Mouse (Mus musculus) midbrain, embryonic 13.5 days (tissue): Measurements from ENCODE around the gene Gm49368. TPM values are rescaled to one million over a fixed set of nuclear protein-coding genes. Genes with fewer than 3 reads are reported as not detected.

Source experiments
- ATAC-seq: fragments of 200-750 bp; cut with Nextera tagmentation; 2 replicates; pipeline ENCODE4 v1.8.0; 2017; ENCODE audit warnings: mild to moderate bottlenecking, moderate TSS enrichment, moderate library complexity
- H3K27ac ChIP-seq: fragments of 300-500 bp; sonication (generic); 2 replicates; pipeline ENCODE4 v1.5.1; 2015; ENCODE audit warnings: inconsistent platforms, mild to moderate bottlenecking, moderate library complexity
- H3K27me3 ChIP-seq: fragments of 300-500 bp; sonication (generic); 2 replicates; pipeline ENCODE4 v1.6.1; 2015; ENCODE audit warnings: mild to moderate bottlenecking, inconsistent platforms
- H3K36me3 ChIP-seq: fragments of 300-500 bp; sonication (generic); 2 replicates; pipeline ENCODE4 v1.6.1; 2015; ENCODE audit warnings: mild to moderate bottlenecking, inconsistent platforms
- H3K4me1 ChIP-seq: fragments of 300-500 bp; sonication (generic); replicated peaks from 2 replicates; pipeline ENCODE4 v1.6.1; 2015; ENCODE audit warnings: inconsistent platforms
- H3K4me2 ChIP-seq: fragments of 300-500 bp; sonication (generic); replicated peaks from 2 replicates; pipeline ENCODE4 v1.6.1; 2015; ENCODE audit warnings: moderate library complexity, mild to moderate bottlenecking, inconsistent platforms
- H3K4me3 ChIP-seq: fragments of 300-500 bp; sonication (generic); replicated peaks from 2 replicates; pipeline ENCODE4 v1.5.1; 2015; ENCODE audit warnings: mild to moderate bottlenecking, inconsistent platforms
- H3K9ac ChIP-seq: fragments of 300-500 bp; sonication (generic); replicated peaks from 2 replicates; pipeline ENCODE4 v1.6.1; 2015; ENCODE audit warnings: mild to moderate bottlenecking, inconsistent platforms
- H3K9me3 ChIP-seq: fragments of 300-500 bp; sonication (generic); 2 replicates; pipeline ENCODE4 v1.6.1; 2016; ENCODE audit warnings: mild to moderate bottlenecking, inconsistent platforms
- WGBS: fragments of 180-500 bp; shearing (Covaris S2); methylation state at CpG from one replicate; pipeline ENCODE4 v1.1.7; 2015; 5-methylcytosine and 5-hydroxymethylcytosine counted together
- polyA plus RNA-seq: library from polyadenylated mRNA; unstranded; fragments of >200 nt; fragmentation: Nextera tagmentation; extraction: Ambion mirVana; gene quantifications from 2 replicates; pipeline ENCODE4 v1.2.1, GENCODE M21; 2015

Gm49368 gene
- polyA plus RNA-seq, 1 experiment from 2014 or later, result not detected

DNA sequence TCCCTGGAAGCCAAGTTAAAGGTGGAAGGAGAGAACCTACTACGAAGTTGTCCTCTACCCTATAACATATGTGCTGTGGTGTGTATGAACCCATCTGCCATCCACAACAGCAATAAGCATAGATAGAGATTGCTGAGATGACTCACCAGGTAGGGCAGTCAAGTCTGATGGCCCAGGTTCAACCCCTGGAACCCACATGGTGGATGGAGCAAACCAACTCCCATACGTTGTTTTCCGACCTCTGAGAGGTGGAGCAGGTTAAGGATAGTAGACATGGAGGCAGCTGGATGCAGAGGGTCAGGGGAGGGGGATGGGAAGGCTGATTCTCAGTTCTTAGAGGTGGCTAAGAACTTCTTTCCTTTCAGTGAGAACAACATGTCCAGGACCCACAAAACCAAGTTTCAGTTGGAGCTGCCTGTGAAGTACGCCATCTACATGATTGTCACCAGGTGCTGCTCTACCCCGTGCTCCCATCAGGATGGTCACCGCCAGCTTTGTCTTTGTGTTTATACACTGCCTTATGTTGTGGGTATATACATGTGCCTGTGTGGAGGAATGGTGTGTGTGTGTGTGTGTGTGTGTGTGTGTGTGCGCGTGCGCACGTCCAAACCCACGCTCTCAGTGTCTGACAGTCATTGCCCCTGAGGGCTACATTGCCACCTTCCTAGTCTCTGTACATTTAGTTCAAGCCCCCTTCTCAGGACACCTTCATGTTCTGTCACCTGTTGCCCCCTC, 52.1 kb downstream of the Gm49368 start:
- H3K9ac ChIP-seq, result no peak overlapping the region
- no peak for ATAC-seq
- H3K4me2 ChIP-seq, result no peak overlapping the region
- 94% methylated on average over 11 of the region's 11 CpGs for WGBS
- H3K36me3 ChIP-seq, result no peaks in the 10 kb centered on the region
- H3K9me3 ChIP-seq, result no peaks in the 10 kb centered on the region
- no peak overlapping the region for H3K27ac ChIP-seq
- H3K4me1 ChIP-seq, result no peaks in the 10 kb centered on the region
- no peaks in the 10 kb centered on the region for H3K27me3 ChIP-seq
- H3K4me3 ChIP-seq, result no peak overlapping the region

DNA sequence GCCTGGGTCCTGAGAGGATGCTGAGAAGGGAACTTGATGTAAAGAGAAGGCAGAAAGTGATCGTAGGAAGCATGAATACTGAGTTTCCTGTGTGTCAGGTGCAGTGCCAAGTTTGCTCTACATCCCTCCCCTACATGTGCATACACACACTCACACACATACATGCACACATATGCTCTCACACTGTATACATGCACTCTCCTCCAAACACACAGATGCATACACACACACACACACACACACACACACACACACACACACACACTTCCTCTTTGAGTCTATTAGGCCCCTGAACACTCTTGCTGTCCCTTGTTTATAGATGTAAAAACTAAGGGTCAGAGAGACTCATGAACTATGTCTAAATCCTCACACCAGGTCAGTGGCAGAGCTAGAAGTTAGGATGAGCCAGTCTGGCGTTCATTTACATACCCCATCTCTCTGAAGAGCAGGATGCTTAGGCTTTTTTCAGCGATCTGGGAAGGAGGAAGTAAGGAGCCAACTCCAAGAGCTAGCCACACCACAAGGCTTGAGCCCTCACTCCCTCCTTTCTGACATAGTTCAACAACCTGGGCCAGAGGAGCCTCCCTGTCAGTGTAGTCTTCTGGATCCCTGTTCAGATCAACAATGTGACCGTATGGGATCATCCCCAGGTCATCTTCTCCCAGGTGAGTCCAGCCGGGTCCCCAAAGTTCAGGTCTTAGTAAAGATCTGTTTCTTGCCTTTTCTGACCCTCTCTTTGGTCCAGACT, 52.9 kb downstream of the Gm49368 start:
- 79% methylated on average over 5 of the region's 5 CpGs for WGBS
- Histone ChIP-seq H3K4me1 (no peaks in the 10 kb centered on the region), H3K36me3 (no peaks in the 10 kb centered on the region), H3K9me3 (no peaks in the 10 kb centered on the region), H3K4me3 (no peak overlapping the region), H3K9ac (no peak overlapping the region), H3K27ac (no peak overlapping the region), H3K27me3 (no peaks in the 10 kb centered on the region), H3K4me2 (no peak overlapping the region)
- ATAC-seq, result no peak

DNA sequence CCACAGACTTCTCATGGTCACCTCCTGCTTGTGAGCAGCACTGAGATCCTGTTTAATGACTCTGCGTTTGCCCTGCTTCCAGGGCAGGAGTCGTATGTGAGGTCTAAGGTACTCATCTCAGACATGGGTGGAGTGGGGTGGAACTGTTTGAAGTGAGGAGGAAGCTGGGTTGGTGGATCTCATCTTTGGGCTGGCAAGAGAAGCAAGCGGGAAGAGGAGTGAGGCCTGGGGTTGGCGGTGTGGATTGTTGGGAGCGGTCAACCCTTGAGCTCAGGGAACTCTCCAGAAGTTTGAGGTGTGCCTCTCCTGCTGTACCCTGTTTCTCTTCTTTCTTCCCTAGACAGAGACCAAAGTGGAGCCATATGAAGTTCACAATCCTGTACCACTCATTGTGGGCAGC, 53.9 kb downstream of the Gm49368 start:
- no peaks in the 10 kb centered on the region for H3K36me3 ChIP-seq
- no peak overlapping the region for H3K27ac ChIP-seq
- H3K27me3 ChIP-seq, result no peaks in the 10 kb centered on the region
- no peak overlapping the region for H3K9ac ChIP-seq
- ATAC-seq, result no peak
- no peak overlapping the region for H3K4me3 ChIP-seq
- WGBS, result 93% methylated on average over 5 of the region's 5 CpGs
- no peaks in the 10 kb centered on the region for H3K4me1 ChIP-seq
- H3K4me2 ChIP-seq, result no peak overlapping the region
- no peaks in the 10 kb centered on the region for H3K9me3 ChIP-seq

DNA sequence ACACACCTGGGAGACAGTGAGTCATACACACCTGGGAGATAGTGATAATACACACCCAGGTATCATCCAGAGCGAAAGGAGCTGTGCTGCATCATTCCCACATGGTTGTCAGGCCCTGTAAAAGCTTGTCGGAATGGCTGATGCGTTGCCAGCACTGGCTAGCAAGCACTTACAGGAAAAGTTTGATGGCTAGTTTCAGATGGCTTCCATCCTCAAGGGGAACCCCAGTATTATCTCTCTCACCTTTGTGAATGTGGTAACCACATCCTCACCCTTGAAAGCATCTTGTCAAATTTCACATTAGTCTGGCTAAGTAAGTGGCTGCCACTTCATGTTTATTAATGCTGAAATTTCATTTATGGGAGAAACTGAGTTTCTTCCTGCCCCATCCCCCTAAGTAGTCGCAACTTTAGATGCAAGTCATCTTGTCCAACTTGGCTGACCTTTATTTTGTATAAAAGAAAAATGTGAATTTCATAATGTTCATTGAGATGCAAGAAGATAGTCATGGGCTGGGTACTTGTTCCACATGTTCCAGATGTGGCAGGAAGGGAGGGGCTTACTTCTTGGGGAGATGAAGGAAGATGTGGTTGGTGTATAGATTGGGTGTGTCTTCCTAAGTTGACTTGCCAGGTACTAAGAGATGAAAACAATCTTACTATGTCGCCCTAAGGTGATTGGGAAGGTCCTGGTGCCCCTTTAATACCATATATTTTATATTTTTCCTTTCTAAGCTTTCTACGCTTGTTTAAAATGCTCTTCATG, 57.4 kb downstream of the Gm49368 start:
- 86% methylated on average over 6 of the region's 6 CpGs for WGBS

DNA sequence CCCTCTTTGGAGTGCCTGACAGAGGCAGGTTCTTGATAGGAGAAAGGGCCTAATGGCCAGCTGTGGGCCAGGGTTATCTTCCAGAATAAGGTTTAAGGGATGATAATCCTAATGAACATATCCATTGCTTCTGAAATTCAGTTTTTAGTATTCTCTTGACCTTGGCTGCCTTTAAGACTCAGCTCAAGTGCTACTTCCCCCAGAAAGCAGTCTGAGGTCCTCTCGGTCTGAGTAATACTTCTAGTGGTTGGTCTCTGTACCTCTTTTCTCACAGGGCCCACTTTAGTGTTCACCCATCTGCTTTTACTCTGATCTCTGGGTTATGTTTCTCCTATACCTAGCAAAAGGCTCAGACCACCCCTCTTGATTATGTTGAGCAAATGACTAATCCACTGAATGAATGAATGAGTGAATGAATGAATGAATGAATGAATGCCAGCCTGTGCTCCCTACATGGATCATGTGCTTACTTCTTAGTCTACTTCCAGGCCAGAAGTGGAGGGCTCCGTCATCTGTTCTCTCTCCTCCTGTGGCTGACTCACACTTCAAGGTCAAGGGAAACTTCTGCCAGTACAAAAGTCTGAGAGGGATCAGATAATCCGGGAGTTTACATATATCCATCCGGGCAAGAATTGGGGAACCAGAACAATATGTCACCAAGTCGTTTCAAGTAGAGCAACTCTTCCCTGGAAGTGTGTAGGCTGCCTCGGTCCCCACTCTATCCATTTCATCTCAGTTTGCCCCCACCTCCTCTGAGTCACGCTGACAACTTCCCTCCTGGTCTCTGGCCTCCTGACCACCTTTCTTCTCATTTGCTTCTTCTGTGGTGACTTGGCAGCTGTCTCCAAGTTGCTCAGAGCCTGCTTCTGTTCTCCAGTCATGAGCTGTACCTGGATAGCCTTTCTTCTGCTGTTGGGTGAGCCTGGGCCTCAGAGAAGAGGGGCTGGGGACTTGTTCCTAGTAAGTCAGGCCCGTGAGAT, 66.5 kb downstream of the Gm49368 start, which contains the start of gene Itgax:
Itgax (plus strand) TSS at position 807 of the 980 bp plus-strand sequence.
- H3K27me3 ChIP-seq, result no peaks in the 10 kb centered on the region
- no peaks in the 10 kb centered on the region for H3K4me1 ChIP-seq
- ATAC-seq, result no peak
- no peak within 1 kb of the TSS for H3K9ac ChIP-seq
- WGBS, result 85% methylated on average over 8 of the region's 8 CpGs
- H3K4me3 ChIP-seq, result no peak within 1 kb of the TSS
- no peak within 1 kb of the TSS for H3K4me2 ChIP-seq
- no peak within 1 kb of the TSS for H3K27ac ChIP-seq
- no peaks in the 10 kb centered on the region for H3K36me3 ChIP-seq
- H3K9me3 ChIP-seq, result no peaks in the 10 kb centered on the region

More for the DNA sequence above, 57.4 kb downstream of the Gm49368 start:
- H3K36me3 ChIP-seq, result no peaks in the 10 kb centered on the region
- no peaks in the 10 kb centered on the region for H3K9me3 ChIP-seq
- H3K9ac ChIP-seq, result no peak overlapping the region
- no peaks in the 10 kb centered on the region for H3K27me3 ChIP-seq
- no peak overlapping the region for H3K4me2 ChIP-seq
- ATAC-seq, result no peak
- no peak overlapping the region for H3K27ac ChIP-seq
- no peak overlapping the region for H3K4me3 ChIP-seq
- H3K4me1 ChIP-seq, result no peaks in the 10 kb centered on the region

DNA sequence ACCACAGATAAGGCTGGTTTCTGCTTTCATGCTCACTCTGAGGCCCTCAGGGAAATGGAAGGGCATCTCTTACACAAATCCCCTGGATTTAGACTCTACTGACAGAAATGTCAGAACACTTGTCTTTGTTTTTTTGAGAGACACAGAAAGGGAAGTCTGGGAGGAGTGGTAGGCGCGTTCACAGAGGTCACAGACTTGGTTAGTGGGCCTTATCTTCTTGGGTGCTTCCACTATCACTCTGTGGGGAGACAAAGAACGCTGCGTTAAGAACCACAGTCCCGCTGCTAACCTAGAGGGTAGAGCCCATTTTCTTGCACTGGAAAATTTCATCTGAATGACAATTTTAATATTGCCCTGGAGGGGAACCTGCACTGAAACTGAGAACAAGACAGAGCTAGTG, 69.7 kb downstream of the Gm49368 start:
- H3K4me2 ChIP-seq, result no peak overlapping the region
- H3K9ac ChIP-seq, result no peak overlapping the region
- H3K27me3 ChIP-seq, result no peaks in the 10 kb centered on the region
- H3K36me3 ChIP-seq, result no peaks in the 10 kb centered on the region
- ATAC-seq, result no peak
- H3K4me1 ChIP-seq, result no peaks in the 10 kb centered on the region
- no peaks in the 10 kb centered on the region for H3K9me3 ChIP-seq
- 96% methylated on average over 5 of the region's 5 CpGs for WGBS
- no peak overlapping the region for H3K27ac ChIP-seq
- H3K4me3 ChIP-seq, result no peak overlapping the region

DNA sequence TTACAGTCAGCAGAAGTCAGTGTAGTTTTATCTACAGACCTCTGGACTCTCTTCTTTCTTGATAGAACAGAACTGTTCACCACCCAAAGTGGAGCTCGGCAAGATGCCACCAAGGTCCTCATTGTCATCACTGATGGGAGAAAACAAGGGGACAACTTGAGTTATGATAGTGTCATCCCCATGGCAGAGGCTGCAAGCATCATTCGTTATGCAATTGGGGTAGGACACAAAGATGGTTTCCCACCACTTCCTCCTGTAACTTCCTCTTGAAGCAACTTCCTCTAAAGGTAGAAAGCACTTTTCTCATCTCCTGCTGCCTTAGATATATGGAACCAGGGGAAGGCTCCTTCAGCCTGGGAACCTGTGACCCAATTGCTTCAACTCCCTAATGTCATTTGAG, 71.1 kb downstream of the Gm49368 start:
- no peak overlapping the region for H3K9ac ChIP-seq
- no peak overlapping the region for H3K27ac ChIP-seq
- WGBS, result 92% methylated on average over 2 of the region's 2 CpGs

DNA sequence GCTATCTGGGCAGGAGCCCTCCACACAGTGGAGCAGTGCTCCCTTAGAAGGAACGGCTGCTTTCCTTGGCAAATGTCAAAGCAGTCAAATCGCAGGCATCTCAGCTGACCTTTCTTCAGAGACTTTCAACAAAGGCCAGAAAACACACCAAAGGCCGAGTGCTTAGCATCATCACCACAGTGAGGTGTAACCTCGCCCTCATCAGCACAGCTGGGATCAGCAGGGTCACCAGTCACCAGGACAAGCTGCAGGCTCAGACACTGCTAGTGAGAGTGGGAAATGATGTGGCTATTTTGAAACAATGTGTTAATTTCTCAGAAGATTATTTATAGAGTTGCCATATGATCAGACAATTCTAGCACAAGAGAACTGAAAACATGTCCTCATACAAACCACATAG, 74.4 kb downstream of the Gm49368 start:
- ATAC-seq, result no peak
- H3K9ac ChIP-seq, result no peak overlapping the region
- H3K27ac ChIP-seq, result no peak overlapping the region
- no peaks in the 10 kb centered on the region for H3K27me3 ChIP-seq
- H3K36me3 ChIP-seq, result no peaks in the 10 kb centered on the region
- H3K9me3 ChIP-seq, result no peaks in the 10 kb centered on the region
- WGBS, result 64% methylated on average over 4 of the region's 4 CpGs
- H3K4me1 ChIP-seq, result no peaks in the 10 kb centered on the region
- no peak overlapping the region for H3K4me2 ChIP-seq
- no peak overlapping the region for H3K4me3 ChIP-seq

More for the DNA sequence above, 71.1 kb downstream of the Gm49368 start:
- H3K4me2 ChIP-seq, result no peak overlapping the region
- H3K4me3 ChIP-seq, result no peak overlapping the region
- H3K9me3 ChIP-seq, result no peaks in the 10 kb centered on the region
- no peak for ATAC-seq
- H3K4me1 ChIP-seq, result no peaks in the 10 kb centered on the region
- no peaks in the 10 kb centered on the region for H3K36me3 ChIP-seq
- H3K27me3 ChIP-seq, result no peaks in the 10 kb centered on the region

DNA sequence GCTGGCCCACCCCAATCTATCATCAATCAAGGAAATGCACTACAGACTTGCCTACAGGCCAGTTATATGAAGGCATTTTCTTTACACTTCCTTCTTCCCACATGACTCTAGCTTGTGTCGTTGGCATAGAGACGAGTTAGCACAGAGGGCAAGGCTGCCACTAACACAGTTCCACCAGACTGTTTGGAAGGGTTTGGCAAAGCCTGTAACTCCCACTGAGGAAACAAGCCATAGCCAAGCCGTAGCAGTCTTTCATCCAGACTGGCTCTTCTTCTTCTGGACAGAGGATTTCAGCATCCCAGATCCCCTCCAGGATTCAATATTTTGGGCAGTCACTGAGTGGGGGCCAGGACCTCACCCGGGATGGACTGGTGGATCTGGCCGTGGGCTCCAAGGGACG, 77.1 kb downstream of the Gm49368 start:
- no peak for ATAC-seq
- H3K9me3 ChIP-seq, result no peaks in the 10 kb centered on the region
- WGBS, result 92% methylated on average over 6 of the region's 6 CpGs
- H3K4me3 ChIP-seq, result no peak overlapping the region
- no peaks in the 10 kb centered on the region for H3K4me1 ChIP-seq
- H3K27me3 ChIP-seq, result no peaks in the 10 kb centered on the region
- no peak overlapping the region for H3K9ac ChIP-seq
- H3K27ac ChIP-seq, result no peak overlapping the region
- no peak overlapping the region for H3K4me2 ChIP-seq
- no peaks in the 10 kb centered on the region for H3K36me3 ChIP-seq

DNA sequence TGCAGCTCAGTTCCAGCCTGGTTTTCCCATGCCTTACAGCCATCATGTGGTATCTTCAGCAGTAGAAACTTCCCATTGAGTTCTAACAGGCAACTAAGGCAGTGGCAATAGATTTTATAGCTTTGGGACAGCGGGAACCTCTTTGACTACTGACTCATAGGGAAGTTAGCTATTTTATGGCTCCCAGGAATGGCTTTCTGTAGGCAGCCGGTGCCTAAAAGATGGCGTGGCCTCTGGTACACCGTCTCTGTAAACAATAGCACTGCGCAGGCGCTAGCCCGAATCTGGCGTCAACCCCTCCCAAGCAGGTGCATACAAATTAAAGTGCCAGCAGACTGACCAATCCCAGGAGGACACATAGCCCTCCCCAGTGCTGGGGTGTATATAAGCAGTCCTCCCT, 88.5 kb downstream of the Gm49368 start:
- no peak overlapping the region for H3K4me2 ChIP-seq
- no peak overlapping the region for H3K9ac ChIP-seq
- H3K4me1 ChIP-seq, result no peaks in the 10 kb centered on the region
- WGBS, result 92% methylated on average over 8 of the region's 8 CpGs
- H3K36me3 ChIP-seq, result no peaks in the 10 kb centered on the region
- no peaks in the 10 kb centered on the region for H3K9me3 ChIP-seq
- no peak overlapping the region for H3K4me3 ChIP-seq
- ATAC-seq, result no peak
- H3K27ac ChIP-seq, result no peak overlapping the region
- H3K27me3 ChIP-seq, result no peaks in the 10 kb centered on the region

DNA sequence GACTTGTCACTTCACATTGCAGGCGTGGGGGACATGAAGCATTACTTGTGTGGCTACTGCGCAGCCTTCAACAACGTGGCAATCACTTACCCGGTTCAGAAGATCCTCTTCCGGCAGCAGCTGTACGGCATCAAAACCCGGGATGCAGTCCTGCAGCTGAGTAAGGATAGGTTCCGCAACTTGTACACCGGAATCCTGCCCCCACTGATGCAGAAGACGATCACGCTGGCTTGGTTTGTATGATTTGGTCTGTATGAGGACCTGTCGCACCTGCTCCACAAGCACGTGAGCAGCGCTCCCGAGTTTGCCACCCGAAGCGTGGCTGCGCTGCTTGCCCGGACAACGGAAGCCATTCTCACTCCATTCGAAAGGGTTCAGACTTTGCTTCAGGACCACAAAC, 91.6 kb downstream of the Gm49368 start, which contains the start of gene Itgad:
Itgad (plus strand) TSS at position 301 of the 400 bp plus-strand sequence.
- no peak for ATAC-seq

More for the DNA sequence above, 91.6 kb downstream of the Gm49368 start, which contains the start of gene Itgad:
- Histone ChIP-seq H3K4me3 (no peak within 1 kb of the TSS), H3K36me3 (no peaks in the 10 kb centered on the region), H3K4me1 (no peaks in the 10 kb centered on the region), H3K9ac (no peak within 1 kb of the TSS; the same call in 1 of the 2 replicates), H3K27me3 (no peaks in the 10 kb centered on the region), H3K27ac (no peak within 1 kb of the TSS), H3K9me3 (no peaks in the 10 kb centered on the region), H3K4me2 (no peak within 1 kb of the TSS)
- WGBS, result 95% methylated on average over 21 of the region's 21 CpGs
